Mouse (Mus musculus): ENCODE data around the gene Hmcn1. TPM values are rescaled to one million over a fixed set of nuclear protein-coding genes. Genes with fewer than 3 reads are reported as not detected.

Gene Hmcn1
- polyA plus RNA-seq, 1 experiment, result 0.13 TPM

DNA sequence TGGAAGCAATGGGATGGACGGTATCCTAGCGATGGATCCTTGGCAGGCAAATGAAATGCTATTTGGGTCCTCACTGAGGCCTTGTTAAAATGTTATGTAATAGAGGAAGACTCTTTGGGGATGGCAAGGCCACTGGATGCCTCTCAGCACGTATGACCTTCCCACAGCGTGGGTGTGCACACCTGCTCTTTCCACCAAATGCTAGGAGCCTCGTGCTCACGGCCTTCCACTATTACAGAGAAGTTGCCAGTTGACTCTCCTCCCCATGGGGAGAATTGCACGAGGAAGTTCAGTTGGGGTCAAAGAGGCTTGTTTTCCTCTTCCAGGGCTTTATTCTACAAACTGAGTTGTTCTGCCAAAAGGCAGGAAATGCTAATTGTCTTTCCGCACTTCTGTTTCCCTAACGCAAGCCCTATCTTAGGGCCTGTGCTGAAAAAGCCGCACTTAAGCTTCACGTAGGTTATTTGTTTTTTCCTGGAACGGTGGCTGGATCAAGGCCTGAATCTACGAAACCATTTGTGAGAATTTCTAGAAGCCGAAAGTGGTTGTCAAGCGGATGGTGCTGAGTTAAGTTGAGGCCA, 43.3 kb upstream of the Hmcn1 start:
- no peaks in the 10 kb centered on the region for H3K79me3 ChIP-seq (ENCODE audit: low read depth)
- no peaks in the 10 kb centered on the region for H3K27me3 ChIP-seq (ENCODE audit: control insufficient read depth, insufficient read depth, insufficient read length)
- H3ac ChIP-seq (ENCODE audit: control insufficient read depth, insufficient read length, low read depth), result no peak overlapping the region
- H3K4me3 ChIP-seq (ENCODE audit: insufficient read depth, poor library complexity, severe bottlenecking), result no peak overlapping the region
- H3K36me3 ChIP-seq (ENCODE audit: control insufficient read depth, insufficient read depth), result no peaks in the 10 kb centered on the region
- no peaks in the 10 kb centered on the region for H3K79me2 ChIP-seq (ENCODE audit: control insufficient read depth, insufficient read depth)
- no peak for TF ChIP-seq MAX (IDR thresholded peaks at IDR 0.05)
- TF ChIP-seq MYOD1 (IDR thresholded peaks at IDR 0.05; ENCODE audit: control insufficient read depth, insufficient read length, low read depth), result no peak
- no peak for TF ChIP-seq CTCF (IDR thresholded peaks at IDR 0.05; ENCODE audit: control insufficient read depth, insufficient read depth, insufficient read length)
- no peak for TF ChIP-seq MYOG (IDR thresholded peaks at IDR 0.05; ENCODE audit: control insufficient read depth, extremely low read depth, insufficient read length)
- no peak for TF ChIP-seq USF1 (IDR thresholded peaks at IDR 0.05; ENCODE audit: low read depth)
- no peak for TF ChIP-seq CEBPB (IDR thresholded peaks at IDR 0.05; ENCODE audit: low read depth)

DNA sequence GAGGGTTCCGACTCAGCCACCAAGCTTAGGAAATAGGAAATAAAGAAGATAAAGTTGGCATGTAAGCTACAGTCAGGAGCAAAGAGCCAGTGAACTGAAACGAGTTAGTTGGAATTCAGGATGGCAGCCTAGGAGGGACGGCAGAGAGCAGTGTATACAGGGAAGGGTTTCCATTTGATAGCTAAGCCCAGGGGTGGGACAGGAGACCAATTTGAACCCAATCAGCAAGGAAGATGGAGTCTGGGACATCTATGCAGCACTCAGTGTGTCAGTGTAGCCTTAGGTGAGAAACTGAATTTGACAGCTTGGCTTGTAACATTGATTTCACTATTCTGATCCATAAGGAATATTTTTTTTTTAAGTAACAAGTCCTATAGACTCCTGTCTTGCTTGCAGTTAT, 42.5 kb upstream of the Hmcn1 start:
- Histone ChIP-seq H3K27me3 (ENCODE audit: control insufficient read depth, insufficient read depth, insufficient read length) (no peaks in the 10 kb centered on the region), H3K4me3 (ENCODE audit: insufficient read depth, poor library complexity, severe bottlenecking) (no peak overlapping the region)

DNA sequence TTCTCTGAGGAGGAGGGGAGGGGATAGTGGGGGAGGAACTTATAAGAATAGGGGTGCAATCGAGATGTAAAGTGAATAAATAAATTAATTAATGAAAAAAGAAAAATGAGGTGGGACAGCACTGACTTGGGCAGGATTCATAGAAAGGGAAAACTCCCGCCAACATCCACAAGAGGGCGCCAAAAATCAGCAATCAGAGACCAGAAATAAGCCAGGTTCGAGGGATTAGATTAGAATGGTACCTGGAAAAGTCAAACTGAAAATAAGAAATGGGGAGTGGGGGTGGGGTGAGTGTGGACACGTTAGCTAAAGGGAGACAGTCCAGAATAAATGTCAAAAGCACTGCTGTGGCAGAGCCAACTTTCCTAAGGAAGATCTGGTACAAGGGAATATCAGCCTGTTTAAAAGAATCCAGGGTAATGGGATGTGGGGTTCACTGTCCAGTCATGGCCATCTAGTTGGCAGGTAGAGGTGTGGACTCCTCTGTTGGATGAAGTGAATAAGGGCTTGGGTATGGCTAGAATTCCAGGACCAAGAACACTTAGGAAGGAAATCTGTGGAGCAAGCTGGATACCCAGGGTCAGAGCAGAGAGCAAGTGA, 41.9 kb upstream of the Hmcn1 start:
- H3K79me3 ChIP-seq (ENCODE audit: low read depth), result no peaks in the 10 kb centered on the region
- H3K36me3 ChIP-seq (ENCODE audit: control insufficient read depth, insufficient read depth), result no peaks in the 10 kb centered on the region
- no peaks in the 10 kb centered on the region for H3K79me2 ChIP-seq (ENCODE audit: control insufficient read depth, insufficient read depth)
- H3K27me3 ChIP-seq (ENCODE audit: control insufficient read depth, insufficient read depth, insufficient read length), result no peaks in the 10 kb centered on the region
- H3ac ChIP-seq (ENCODE audit: control insufficient read depth, insufficient read length, low read depth), result no peak overlapping the region
- TF ChIP-seq MYOD1 (IDR thresholded peaks at IDR 0.05; ENCODE audit: control insufficient read depth, insufficient read length, low read depth) (no peak), MAX (IDR thresholded peaks at IDR 0.05) (no peak), USF1 (IDR thresholded peaks at IDR 0.05; ENCODE audit: low read depth) (no peak), CTCF (IDR thresholded peaks at IDR 0.05; ENCODE audit: control insufficient read depth, insufficient read depth, insufficient read length) (peak; percentile 18), CEBPB (IDR thresholded peaks at IDR 0.05; ENCODE audit: low read depth) (no peak), MYOG (IDR thresholded peaks at IDR 0.05; ENCODE audit: control insufficient read depth, extremely low read depth, insufficient read length) (no peak), FOSL1 (IDR thresholded peaks at IDR 0.05; ENCODE audit: insufficient read depth, low read length, poor library complexity, severe bottlenecking) (no peak)
- H3K4me3 ChIP-seq (ENCODE audit: insufficient read depth, poor library complexity, severe bottlenecking), result no peak overlapping the region

More for the DNA sequence above, 42.5 kb upstream of the Hmcn1 start:
- TF ChIP-seq CEBPB (IDR thresholded peaks at IDR 0.05; ENCODE audit: low read depth) (no peak), FOSL1 (IDR thresholded peaks at IDR 0.05; ENCODE audit: insufficient read depth, low read length, poor library complexity, severe bottlenecking) (no peak), MYOD1 (IDR thresholded peaks at IDR 0.05; ENCODE audit: control insufficient read depth, insufficient read length, low read depth) (no peak), MYOG (IDR thresholded peaks at IDR 0.05; ENCODE audit: control insufficient read depth, extremely low read depth, insufficient read length) (no peak), USF1 (IDR thresholded peaks at IDR 0.05; ENCODE audit: low read depth) (no peak), MAX (IDR thresholded peaks at IDR 0.05) (no peak), CTCF (IDR thresholded peaks at IDR 0.05; ENCODE audit: control insufficient read depth, insufficient read depth, insufficient read length) (no peak)
- no peaks in the 10 kb centered on the region for H3K79me2 ChIP-seq (ENCODE audit: control insufficient read depth, insufficient read depth)
- no peaks in the 10 kb centered on the region for H3K79me3 ChIP-seq (ENCODE audit: low read depth)
- no peaks in the 10 kb centered on the region for H3K36me3 ChIP-seq (ENCODE audit: control insufficient read depth, insufficient read depth)
- no peak overlapping the region for H3ac ChIP-seq (ENCODE audit: control insufficient read depth, insufficient read length, low read depth)

DNA sequence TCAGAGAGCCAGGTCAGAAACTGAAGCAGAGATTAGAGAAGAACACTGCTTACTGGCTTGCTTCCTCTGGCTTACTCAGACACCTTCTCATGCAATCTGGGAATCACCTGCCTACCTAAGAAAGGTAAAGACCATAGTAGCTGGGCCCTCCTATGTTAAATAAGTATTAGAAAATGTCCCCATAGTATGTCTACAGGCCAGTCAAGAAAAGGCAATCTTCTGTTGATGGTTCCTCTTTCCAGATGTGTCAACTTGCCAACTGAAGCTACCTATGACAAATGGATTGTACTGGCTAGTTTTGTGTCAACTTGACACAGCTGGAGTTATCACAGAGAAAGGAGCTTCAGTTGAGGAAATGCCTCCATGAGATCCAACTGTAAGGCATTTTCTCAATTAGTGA, 40.1 kb upstream of the Hmcn1 start:
- Histone ChIP-seq H3ac (ENCODE audit: control insufficient read depth, insufficient read length, low read depth) (no peak overlapping the region), H3K27me3 (ENCODE audit: control insufficient read depth, insufficient read depth, insufficient read length) (no peaks in the 10 kb centered on the region), H3K79me3 (ENCODE audit: low read depth) (no peaks in the 10 kb centered on the region), H3K79me2 (ENCODE audit: control insufficient read depth, insufficient read depth) (no peaks in the 10 kb centered on the region), H3K4me3 (ENCODE audit: insufficient read depth, poor library complexity, severe bottlenecking) (no peak overlapping the region), H3K36me3 (ENCODE audit: control insufficient read depth, insufficient read depth) (no peaks in the 10 kb centered on the region)
- TF ChIP-seq CEBPB (IDR thresholded peaks at IDR 0.05; ENCODE audit: low read depth), result no peak
- TF ChIP-seq USF1 (IDR thresholded peaks at IDR 0.05; ENCODE audit: low read depth), result no peak
- no peak for TF ChIP-seq CTCF (IDR thresholded peaks at IDR 0.05; ENCODE audit: control insufficient read depth, insufficient read depth, insufficient read length)
- no peak for TF ChIP-seq MAX (IDR thresholded peaks at IDR 0.05)
- TF ChIP-seq MYOD1 (IDR thresholded peaks at IDR 0.05; ENCODE audit: control insufficient read depth, insufficient read length, low read depth), result no peak
- TF ChIP-seq MYOG (IDR thresholded peaks at IDR 0.05; ENCODE audit: control insufficient read depth, extremely low read depth, insufficient read length), result no peak
- no peak for TF ChIP-seq FOSL1 (IDR thresholded peaks at IDR 0.05; ENCODE audit: insufficient read depth, low read length, poor library complexity, severe bottlenecking)

DNA sequence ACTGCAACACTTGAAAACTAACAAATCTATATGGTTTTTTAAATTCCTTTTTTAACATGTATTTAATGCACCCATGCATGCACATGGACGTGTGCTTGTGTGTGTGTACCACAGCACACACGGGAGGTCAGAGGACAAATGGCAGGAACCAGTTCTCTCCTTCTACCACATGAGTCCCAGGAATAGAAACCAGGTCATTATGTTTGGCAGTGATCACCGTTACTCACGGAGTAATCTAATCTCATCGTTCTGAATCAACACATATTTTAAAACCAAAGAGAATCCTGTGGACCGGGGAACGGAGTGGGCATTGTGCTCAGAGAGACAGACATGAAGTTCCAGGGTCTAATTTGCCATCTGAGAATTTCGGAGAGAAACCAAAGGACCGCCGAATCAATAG, 38.3 kb upstream of the Hmcn1 start:
- no peaks in the 10 kb centered on the region for H3K79me2 ChIP-seq (ENCODE audit: control insufficient read depth, insufficient read depth)
- TF ChIP-seq CTCF (IDR thresholded peaks at IDR 0.05; ENCODE audit: control insufficient read depth, insufficient read depth, insufficient read length) (no peak), USF1 (IDR thresholded peaks at IDR 0.05; ENCODE audit: low read depth) (no peak), CEBPB (IDR thresholded peaks at IDR 0.05; ENCODE audit: low read depth) (no peak), MYOG (IDR thresholded peaks at IDR 0.05; ENCODE audit: control insufficient read depth, extremely low read depth, insufficient read length) (no peak), FOSL1 (IDR thresholded peaks at IDR 0.05; ENCODE audit: insufficient read depth, low read length, poor library complexity, severe bottlenecking) (no peak), MAX (IDR thresholded peaks at IDR 0.05) (no peak)
- H3K36me3 ChIP-seq (ENCODE audit: control insufficient read depth, insufficient read depth), result no peaks in the 10 kb centered on the region
- no peaks in the 10 kb centered on the region for H3K79me3 ChIP-seq (ENCODE audit: low read depth)
- no peaks in the 10 kb centered on the region for H3K27me3 ChIP-seq (ENCODE audit: control insufficient read depth, insufficient read depth, insufficient read length)
- H3K4me3 ChIP-seq (ENCODE audit: insufficient read depth, poor library complexity, severe bottlenecking), result no peak overlapping the region
- H3ac ChIP-seq (ENCODE audit: control insufficient read depth, insufficient read length, low read depth), result no peak overlapping the region
